Mouse (Mus musculus) limb, embryonic 13.5 days (tissue): Measurements from ENCODE around the gene 1700011L22Rik. TPM values are rescaled to one million over a fixed set of nuclear protein-coding genes. Genes with fewer than 3 reads are reported as not detected.

Experiments
- ATAC-seq: fragments of 200-750 bp; cut with Nextera tagmentation; 2 replicates; pipeline ENCODE4 v1.8.0; 2017; ENCODE audit warnings: low read depth, moderate number of reproducible peaks, moderate TSS enrichment; ENCODE audit not compliant: low FRiP score
- H3K27ac ChIP-seq: fragments of 300-500 bp; sonication (generic); 2 replicates; pipeline ENCODE4 v1.5.1; 2015; ENCODE audit warnings: inconsistent platforms, mild to moderate bottlenecking, moderate library complexity
- H3K27me3 ChIP-seq: fragments of 300-500 bp; sonication (generic); 2 replicates; pipeline ENCODE4 v1.6.1; 2015; ENCODE audit warnings: mild to moderate bottlenecking, inconsistent platforms
- H3K36me3 ChIP-seq: fragments of 300-500 bp; sonication (generic); 2 replicates; pipeline ENCODE4 v1.6.1; 2015; ENCODE audit warnings: inconsistent platforms, mild to moderate bottlenecking, moderate library complexity
- H3K4me1 ChIP-seq: fragments of 300-500 bp; sonication (generic); 2 replicates; pipeline ENCODE4 v1.6.1; 2015; ENCODE audit warnings: inconsistent platforms
- H3K4me2 ChIP-seq: fragments of 300-500 bp; sonication (generic); replicated peaks from 2 replicates; pipeline ENCODE4 v1.6.1; 2015; ENCODE audit warnings: inconsistent platforms, mild to moderate bottlenecking, moderate library complexity
- H3K4me3 ChIP-seq: fragments of 300-500 bp; sonication (generic); 2 replicates; pipeline ENCODE4 v1.5.1; 2015; ENCODE audit warnings: moderate library complexity, mild to moderate bottlenecking, inconsistent platforms
- H3K9ac ChIP-seq: fragments of 300-500 bp; sonication (generic); 2 replicates; pipeline ENCODE4 v1.6.1; 2015; ENCODE audit warnings: mild to moderate bottlenecking, inconsistent platforms
- H3K9me3 ChIP-seq: fragments of 300-500 bp; sonication (generic); 2 replicates; pipeline ENCODE4 v1.6.1; 2016; ENCODE audit warnings: inconsistent platforms
- WGBS: fragments of 180-500 bp; shearing (Covaris S2); methylation state at CpG from one replicate; pipeline ENCODE4 v1.1.7; 2015; 5-methylcytosine and 5-hydroxymethylcytosine counted together
- polyA plus RNA-seq: library from polyadenylated mRNA; unstranded; fragments of >200 nt; fragmentation: Nextera tagmentation; extraction: Ambion mirVana; gene quantifications from 2 replicates; pipeline ENCODE4 v1.2.1, GENCODE M21; 2015

Gene 1700011L22Rik
- polyA plus RNA-seq: 0.25 TPM in 1 of 2 replicates, not detected in the other

DNA sequence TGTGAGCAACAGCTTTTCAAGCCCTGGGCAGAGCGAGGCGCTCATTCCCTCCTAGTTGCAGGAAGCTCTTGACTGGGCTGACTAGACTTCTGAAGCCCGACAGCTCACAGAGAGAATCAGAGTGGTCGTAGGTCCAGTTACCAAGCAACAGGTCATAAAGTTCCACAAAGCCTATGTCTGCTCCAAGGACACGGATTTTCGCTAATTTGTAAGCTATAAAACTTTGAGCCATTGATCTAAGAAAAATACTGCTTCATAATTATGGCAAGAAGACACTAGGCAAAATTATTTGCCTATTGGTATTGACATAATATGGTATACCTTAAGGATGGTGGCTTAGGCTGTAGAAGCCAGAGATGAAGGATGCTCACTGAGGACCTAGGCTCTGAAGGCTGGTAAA is at the start of gene 1700011L22Rik:
1700011L22Rik (minus strand) TSS at position 101 of the 400 bp plus-strand sequence.
- Histone ChIP-seq H3K9me3 (no peaks in the 10 kb centered on the region), H3K4me2 (no peak within 1 kb of the TSS), H3K4me1 (peaks cover 12% of the 10 kb centered on the region), H3K4me3 (no peak within 1 kb of the TSS), H3K9ac (no peak within 1 kb of the TSS), H3K27ac (peak within 1 kb of the TSS; percentile 8; the same call in 1 of the 2 replicates), H3K36me3 (no peaks in the 10 kb centered on the region), H3K27me3 (no peaks in the 10 kb centered on the region)
- ATAC-seq: no peak
- 59% methylated on average over 6 of the region's 6 CpGs for WGBS

DNA sequence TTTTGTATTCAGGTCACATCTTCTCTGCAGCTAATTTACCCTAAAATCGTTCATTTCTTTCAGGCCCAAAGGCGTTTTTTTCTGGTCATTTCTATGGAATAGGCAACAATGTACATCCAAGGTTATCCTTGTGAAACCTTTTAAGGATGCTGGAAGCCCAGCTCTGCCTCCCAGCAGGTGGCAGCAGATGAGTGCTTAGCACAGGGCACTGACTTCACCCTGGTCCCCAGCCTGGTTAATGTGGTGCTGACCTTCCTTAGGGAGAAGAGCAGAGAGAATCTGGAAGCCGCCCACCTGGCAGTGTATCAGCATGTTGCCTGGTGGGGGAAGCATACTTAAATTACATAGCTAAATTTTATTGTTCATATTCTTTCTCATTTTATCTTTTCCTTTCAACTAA is 49.4 kb upstream of the 1700011L22Rik start:
- 51% methylated on average over 3 of the region's 3 CpGs for whole genome bisulfite sequencing
- Histone ChIP-seq H3K4me2 (no peak overlapping the region), H3K27ac (no peak overlapping the region), H3K27me3 (no peaks in the 10 kb centered on the region), H3K36me3 (no peaks in the 10 kb centered on the region), H3K4me1 (peaks cover 27% of the 10 kb centered on the region), H3K4me3 (no peak overlapping the region), H3K9ac (no peak overlapping the region), H3K9me3 (no peaks in the 10 kb centered on the region)
- ATAC-seq: no peak

DNA sequence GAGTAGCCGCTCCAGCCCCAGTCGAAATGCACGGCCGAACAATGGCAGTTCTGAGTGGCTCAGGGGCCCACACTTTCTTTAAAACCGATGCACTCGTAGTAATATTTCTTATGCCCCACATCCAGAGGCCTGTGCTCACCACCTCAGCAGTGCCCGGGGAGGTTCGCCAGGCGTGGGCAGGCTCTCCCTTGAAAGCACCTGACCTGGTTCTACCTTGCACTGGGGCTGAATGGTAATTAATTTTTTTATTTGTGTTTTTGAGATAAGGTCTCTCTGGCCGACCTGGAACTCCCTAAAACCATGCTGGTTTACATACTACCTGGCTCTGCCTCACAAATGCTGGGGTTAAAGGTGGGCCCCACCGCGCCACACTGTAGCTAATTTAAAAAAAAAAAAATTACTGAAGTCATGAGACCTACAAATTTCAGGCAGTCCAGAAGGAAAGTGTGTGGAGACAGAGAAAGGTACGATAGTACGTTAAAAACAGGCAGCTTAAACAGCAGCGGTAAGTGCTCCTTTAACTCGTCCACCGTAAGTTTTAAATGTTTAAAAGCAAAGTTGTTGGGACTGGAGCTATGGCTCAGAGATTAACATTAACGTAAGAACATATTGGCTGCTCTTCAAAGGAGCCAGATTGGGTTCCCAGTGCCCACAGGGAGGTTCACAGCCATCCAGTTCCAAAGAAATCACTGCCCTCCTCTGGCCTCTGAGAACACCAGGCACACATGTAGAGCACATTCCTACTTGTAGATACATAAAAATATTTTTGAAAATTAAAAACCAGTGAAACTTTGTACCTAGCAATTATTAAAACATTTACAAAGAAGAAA is 47.1 kb upstream of the 1700011L22Rik start:
- Histone ChIP-seq H3K9me3 (no peaks in the 10 kb centered on the region), H3K4me1 (peaks cover 26% of the 10 kb centered on the region), H3K27me3 (no peaks in the 10 kb centered on the region), H3K36me3 (no peaks in the 10 kb centered on the region), H3K4me3 (peak overlapping the region; percentile 61), H3K9ac (peak overlapping the region; percentile 79), H3K27ac (peak overlapping the region; percentile 97), H3K4me2 (peak overlapping the region; percentile 75)
- ATAC-seq: no peak
- 12% methylated on average over 18 of the region's 18 CpGs for WGBS

DNA sequence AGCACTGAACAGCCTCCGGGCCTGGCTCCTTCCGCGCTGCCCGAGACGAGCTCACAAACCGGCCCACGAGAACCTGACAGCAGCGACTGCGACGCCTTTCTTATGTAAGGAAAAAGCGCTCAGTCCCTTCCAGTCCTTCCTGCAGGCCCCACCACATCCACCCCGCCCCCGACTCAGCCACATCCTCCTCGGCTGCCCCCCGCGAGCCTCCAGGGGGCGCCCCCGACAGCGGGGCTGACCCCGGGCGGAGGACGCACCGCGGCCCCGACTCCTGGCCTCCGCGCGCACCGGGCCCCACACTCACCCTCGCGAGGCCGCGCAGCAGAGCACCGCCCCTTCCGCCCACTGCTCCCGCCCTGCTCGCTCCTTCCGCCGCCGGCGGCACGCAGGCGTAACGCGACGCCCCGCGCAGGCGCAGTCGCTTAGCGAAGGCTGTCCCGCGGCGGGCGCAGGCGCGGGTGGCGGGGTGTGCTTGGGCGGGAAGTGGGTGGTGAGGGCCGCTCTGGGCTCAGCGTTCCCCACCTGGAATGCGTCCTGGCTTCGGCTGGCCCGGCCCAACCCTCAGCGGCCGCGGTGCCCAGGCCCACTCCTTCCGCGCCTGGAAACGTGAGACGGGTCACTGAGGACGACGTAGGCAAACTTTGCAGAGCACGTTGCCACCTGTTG is 46.4 kb upstream of the 1700011L22Rik start, which contains the start of gene Mmaa:
Mmaa (minus strand) TSS at position 328 of the 666 bp plus-strand sequence.
- H3K36me3 ChIP-seq: no peaks in the 10 kb centered on the region
- peaks cover 30% of the 10 kb centered on the region for H3K4me1 ChIP-seq
- H3K9ac ChIP-seq: peak within 1 kb of the TSS; percentile 83
- peak within 1 kb of the TSS; percentile 61 for H3K4me3 ChIP-seq
- no peaks in the 10 kb centered on the region for H3K27me3 ChIP-seq
- no peaks in the 10 kb centered on the region for H3K9me3 ChIP-seq
- peak; percentile 93 for ATAC-seq
- under 1% methylated on average over 74 of the region's 74 CpGs for WGBS
- peak within 1 kb of the TSS; percentile 75 for H3K4me2 ChIP-seq
- peak within 1 kb of the TSS; percentile 97 for H3K27ac ChIP-seq

DNA sequence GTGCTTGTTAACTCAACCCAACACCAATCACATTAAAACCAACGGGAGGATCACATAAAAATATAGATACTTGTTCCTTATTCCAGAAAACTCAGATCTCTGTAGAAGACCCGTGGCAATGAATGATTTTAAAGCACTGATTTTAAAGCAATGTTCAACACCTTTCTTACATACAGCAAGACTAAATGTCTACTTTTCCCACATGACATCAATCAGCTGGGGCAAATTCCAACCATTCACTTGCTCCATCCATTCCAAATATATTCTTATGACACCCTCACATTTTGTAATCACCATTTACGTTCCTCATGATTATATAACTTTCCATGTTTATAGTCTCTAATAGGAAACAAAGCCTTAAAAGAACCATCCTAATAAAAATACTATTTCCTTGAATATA is 45.5 kb upstream of the 1700011L22Rik start:
- Histone ChIP-seq H3K4me2 (peak overlapping the region; percentile 75), H3K27me3 (no peaks in the 10 kb centered on the region), H3K27ac (0 out of 2 replicates have a peak overlapping the region, but pooled peaks have one; percentile 3), H3K9ac (peak overlapping the region; percentile 83), H3K36me3 (no peaks in the 10 kb centered on the region), H3K4me3 (peak overlapping the region; percentile 61), H3K4me1 (peaks cover 30% of the 10 kb centered on the region), H3K9me3 (no peaks in the 10 kb centered on the region)
- WGBS: 35% methylated on average over 3 of the region's 3 CpGs
- no peak for ATAC-seq

DNA sequence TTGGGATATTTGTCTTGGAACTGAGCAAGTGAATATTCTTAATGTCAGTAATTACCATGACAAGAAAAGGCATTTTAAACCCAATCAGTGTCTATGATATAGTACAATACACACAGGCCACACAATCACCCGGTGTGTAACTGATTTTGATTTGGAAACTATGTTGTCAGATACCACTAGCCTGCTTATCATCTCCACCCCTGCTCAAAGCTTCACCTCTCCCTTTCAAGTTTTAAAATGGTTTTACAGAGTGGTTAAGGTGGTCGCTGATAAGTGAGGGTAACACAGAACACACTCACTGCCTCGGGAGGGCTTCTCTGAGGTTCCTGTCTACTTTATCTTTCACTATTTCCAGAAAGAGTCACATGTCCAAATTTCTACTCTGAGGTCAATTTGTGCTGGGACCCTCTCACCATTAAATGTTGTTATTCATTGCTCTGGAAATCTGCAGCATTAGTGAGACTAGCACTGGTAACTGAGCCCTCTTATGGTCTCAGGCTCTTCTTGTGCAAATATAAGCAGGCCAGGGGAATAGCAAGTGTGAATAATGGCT is 44.4 kb upstream of the 1700011L22Rik start:
- H3K27ac ChIP-seq: no peak overlapping the region
- WGBS: 82% methylated on average over 3 of the region's 3 CpGs
- peaks cover 30% of the 10 kb centered on the region for H3K4me1 ChIP-seq
- no peak overlapping the region; the same call in 1 of the 2 replicates for H3K4me3 ChIP-seq
- peak overlapping the region; percentile 75 for H3K4me2 ChIP-seq
- H3K27me3 ChIP-seq: no peaks in the 10 kb centered on the region
- no peaks in the 10 kb centered on the region for H3K9me3 ChIP-seq
- H3K36me3 ChIP-seq: no peaks in the 10 kb centered on the region
- no peak for ATAC-seq
- peak overlapping the region; percentile 83; the same call in 1 of the 2 replicates for H3K9ac ChIP-seq

DNA sequence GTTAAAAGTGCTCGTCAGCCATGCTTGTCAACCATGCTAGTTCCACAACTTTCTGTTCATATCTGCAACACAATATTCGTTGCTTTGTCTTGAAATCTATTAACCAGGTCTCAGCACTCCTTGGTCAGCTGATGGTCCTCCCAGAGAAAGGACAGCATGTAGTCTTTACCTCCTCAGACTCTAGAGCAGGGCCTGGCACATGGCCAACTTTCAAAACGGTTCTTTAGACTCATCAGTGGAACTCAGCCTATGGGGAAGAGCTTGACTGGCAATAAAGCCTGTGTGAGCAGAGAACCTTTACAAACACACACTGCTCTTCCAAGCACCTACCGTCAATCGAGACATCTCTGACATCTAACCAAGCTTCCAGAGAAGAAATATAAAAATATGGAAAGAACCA is 41.2 kb upstream of the 1700011L22Rik start:
- Histone ChIP-seq H3K9ac (no peak overlapping the region), H3K4me3 (no peak overlapping the region), H3K36me3 (no peaks in the 10 kb centered on the region; the same call in 1 of the 2 replicates), H3K27ac (no peak overlapping the region), H3K27me3 (no peaks in the 10 kb centered on the region), H3K4me1 (peaks cover 19% of the 10 kb centered on the region), H3K4me2 (no peak overlapping the region), H3K9me3 (no peaks in the 10 kb centered on the region)
- no peak for ATAC-seq
- WGBS: 72% methylated on average over 5 of the region's 5 CpGs

DNA sequence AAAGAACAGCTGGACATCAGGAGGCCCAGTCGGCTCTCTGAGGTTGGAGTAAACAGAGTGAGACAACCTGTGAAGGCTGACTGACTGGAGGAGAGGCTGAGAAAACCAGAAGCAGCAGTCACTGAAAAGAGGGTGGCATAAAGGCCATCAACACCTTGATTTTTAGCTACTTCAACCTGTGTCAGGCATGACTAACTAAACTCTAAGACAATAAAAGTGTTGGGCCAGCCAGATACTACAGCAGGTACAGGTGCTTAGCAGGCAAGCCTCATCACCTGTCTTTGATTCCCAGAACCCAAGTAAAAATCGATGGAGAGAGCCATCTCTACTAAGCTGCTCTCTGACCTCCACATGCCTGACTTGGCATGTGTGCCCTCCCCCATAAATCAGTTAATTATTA is 40.3 kb upstream of the 1700011L22Rik start:
- Histone ChIP-seq H3K27ac (no peak overlapping the region), H3K4me2 (no peak overlapping the region), H3K9me3 (no peaks in the 10 kb centered on the region), H3K9ac (no peak overlapping the region), H3K4me3 (no peak overlapping the region), H3K36me3 (no peaks in the 10 kb centered on the region; the same call in 1 of the 2 replicates), H3K27me3 (no peaks in the 10 kb centered on the region), H3K4me1 (peaks cover 17% of the 10 kb centered on the region)
- no peak for ATAC-seq
- WGBS: 60% methylated on average over 2 of the region's 2 CpGs

DNA sequence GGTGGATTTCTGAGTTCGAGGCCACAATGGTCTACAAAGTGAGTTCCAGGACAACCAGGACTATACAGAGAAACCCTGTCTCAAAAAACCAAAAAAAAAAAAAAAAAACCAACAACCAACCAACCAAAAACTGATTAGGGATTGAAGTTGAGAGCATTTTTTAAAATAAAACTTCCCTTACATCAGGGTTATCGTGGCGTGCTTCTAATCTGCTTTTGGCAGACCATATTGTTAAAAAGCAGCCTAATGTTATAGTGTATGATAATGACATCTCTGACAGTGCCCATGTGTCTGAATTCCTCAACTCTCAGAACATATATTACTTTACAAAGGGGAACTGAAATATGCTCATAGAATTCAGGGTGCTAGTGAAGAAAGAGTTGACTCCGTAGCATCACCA is 39.9 kb upstream of the 1700011L22Rik start:
- ATAC-seq: no peak

DNA sequence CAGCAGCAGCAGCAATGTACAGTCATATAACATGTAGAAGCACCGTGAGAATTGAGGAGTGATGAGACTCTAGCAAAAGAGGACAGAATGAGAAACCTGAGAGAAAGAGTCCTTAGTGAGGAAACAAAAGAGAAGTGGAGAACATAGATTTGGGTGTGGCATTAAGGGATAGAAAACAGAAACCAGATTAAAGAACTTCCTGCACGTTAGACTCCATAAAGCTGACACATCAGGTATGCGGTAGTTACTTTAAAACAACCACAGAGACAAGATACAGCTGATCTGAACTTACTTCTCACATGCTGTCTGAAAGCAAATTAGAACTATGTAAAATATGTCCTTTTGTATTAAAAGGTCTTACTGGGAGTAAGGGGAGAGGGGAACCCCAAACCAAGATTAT is 38.1 kb upstream of the 1700011L22Rik start:
- peaks cover 7% of the 10 kb centered on the region for H3K4me1 ChIP-seq
- no peak overlapping the region for H3K4me3 ChIP-seq
- 88% methylated on average over 3 of the region's 3 CpGs for WGBS
- H3K36me3 ChIP-seq: peaks cover 16% of the 10 kb centered on the region
- H3K27ac ChIP-seq: no peak overlapping the region
- no peaks in the 10 kb centered on the region for H3K27me3 ChIP-seq
- H3K9me3 ChIP-seq: no peaks in the 10 kb centered on the region
- no peak overlapping the region for H3K4me2 ChIP-seq
- ATAC-seq: no peak
- H3K9ac ChIP-seq: no peak overlapping the region

More for the DNA sequence above, 39.9 kb upstream of the 1700011L22Rik start:
- Histone ChIP-seq H3K36me3 (peaks cover 4% of the 10 kb centered on the region), H3K4me3 (no peak overlapping the region), H3K9me3 (no peaks in the 10 kb centered on the region), H3K4me1 (peaks cover 13% of the 10 kb centered on the region), H3K27me3 (no peaks in the 10 kb centered on the region), H3K27ac (no peak overlapping the region), H3K4me2 (no peak overlapping the region), H3K9ac (no peak overlapping the region)
- 93% methylated on average over 4 of the region's 4 CpGs for WGBS

DNA sequence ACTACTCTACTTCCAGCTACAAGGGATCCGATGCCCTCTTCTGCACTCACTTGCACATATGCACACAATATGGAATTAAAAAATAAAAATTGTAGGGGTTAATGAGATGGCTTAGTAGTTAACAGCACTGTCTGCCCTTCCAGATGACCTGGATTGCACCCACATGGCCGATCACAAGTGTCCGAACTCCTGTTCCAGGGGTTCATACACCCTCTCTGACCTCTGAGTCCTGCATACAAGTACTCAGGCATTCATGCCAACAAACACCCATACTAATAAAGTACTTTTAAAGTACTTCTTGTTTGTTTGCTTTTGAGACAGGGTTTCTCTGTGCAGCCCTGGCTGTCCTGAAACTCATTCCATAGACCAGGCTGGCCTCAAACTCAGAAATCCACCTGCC is 36.3 kb upstream of the 1700011L22Rik start:
- H3K9ac ChIP-seq: no peak overlapping the region
- H3K4me2 ChIP-seq: no peak overlapping the region
- no peaks in the 10 kb centered on the region for H3K4me1 ChIP-seq
- no peaks in the 10 kb centered on the region for H3K27me3 ChIP-seq
- ATAC-seq: no peak
- no peak overlapping the region for H3K4me3 ChIP-seq
- no peaks in the 10 kb centered on the region for H3K9me3 ChIP-seq
- WGBS: 94% methylated on average over 3 of the region's 3 CpGs
- peaks cover 33% of the 10 kb centered on the region for H3K36me3 ChIP-seq
- no peak overlapping the region for H3K27ac ChIP-seq

DNA sequence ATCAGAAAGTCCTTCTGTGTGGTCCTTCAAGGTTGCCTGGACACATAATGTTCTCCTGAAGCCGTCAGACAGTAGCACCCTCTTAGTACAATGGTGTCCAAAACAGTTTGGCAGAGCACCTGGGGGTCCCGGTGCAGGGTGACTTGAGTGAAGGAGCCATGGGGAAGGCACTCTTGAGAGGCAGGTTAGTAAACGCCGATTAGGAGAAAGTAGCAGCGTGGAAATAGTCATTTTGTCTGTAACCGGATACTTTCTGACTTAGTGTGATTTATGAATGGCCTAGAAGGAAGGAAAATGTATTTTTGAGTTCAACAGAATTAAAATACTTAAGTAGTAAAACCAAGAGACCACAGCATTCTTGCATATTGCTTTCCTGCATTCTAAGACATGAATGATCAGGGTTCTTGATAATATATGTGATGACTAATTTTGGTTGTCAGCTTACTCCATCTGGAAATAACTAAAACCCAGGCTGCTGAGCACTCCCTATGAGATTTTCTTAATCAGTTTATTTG is 33.1 kb upstream of the 1700011L22Rik start:
- ATAC-seq: no peak
- Histone ChIP-seq H3K27ac (no peak overlapping the region), H3K9ac (no peak overlapping the region), H3K9me3 (no peaks in the 10 kb centered on the region), H3K4me1 (0 out of 2 replicates have a peak, but pooled peaks cover 5% of the 10 kb centered on the region), H3K36me3 (peaks cover 58% of the 10 kb centered on the region), H3K4me3 (no peak overlapping the region), H3K27me3 (no peaks in the 10 kb centered on the region), H3K4me2 (no peak overlapping the region)
- 59% methylated on average over 6 of the region's 6 CpGs for WGBS
